ENCODE assay signal across 23 mouse cellular contexts in the genomic region with DNA sequence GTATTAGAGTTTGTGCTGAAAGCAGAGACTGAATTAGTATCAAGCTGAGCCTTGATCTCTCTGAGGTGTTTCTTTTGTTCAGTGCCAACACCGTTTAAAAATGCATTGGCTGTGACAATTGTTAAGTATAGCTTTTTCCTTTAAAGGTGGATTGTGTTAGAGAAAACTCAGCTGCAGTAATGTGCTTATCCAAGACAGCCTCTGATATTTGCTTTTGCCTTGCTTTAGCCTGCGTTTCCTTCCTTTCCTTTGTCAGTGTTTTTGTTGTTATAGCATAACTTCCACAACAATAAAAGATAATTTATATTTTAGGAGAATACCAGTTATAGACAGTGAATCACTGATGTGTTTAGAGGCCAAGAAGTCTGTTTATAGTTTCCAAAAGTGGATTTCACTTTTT.
"Had no signal": no experiment of that assay in that cellular context is flagged by ENCODE, and none has a peak within 500 bp of the region (broad histone marks: within the 10 kb centered on the region; RNA-seq: fewer than 3 reads in every experiment).

No protein-coding gene starts in this region.

- H3K9me3 ChIP-seq: limb, embryonic 10.5 days; limb, embryonic 13.5 days; liver, embryonic 12.5 days; liver, embryonic 15.5 days; lung, embryonic 15.5 days; midbrain, embryonic 12.5 days; neural tube, embryonic 13.5 days; stomach, embryonic 15.5 days had no signal

- H3K4me3 ChIP-seq: layer of hippocampus, adult 2 months; limb, embryonic 10.5 days; limb, embryonic 13.5 days; liver, embryonic 12.5 days; liver, embryonic 15.5 days; lung, embryonic 15.5 days; midbrain, embryonic 12.5 days; myocyte; neural tube, embryonic 13.5 days; stomach, embryonic 15.5 days had no signal

- H3K27me3 ChIP-seq: limb, embryonic 13.5 days; liver, embryonic 12.5 days; liver, embryonic 15.5 days; lung, embryonic 15.5 days; midbrain, embryonic 12.5 days; neural tube, embryonic 13.5 days; stomach, embryonic 15.5 days had no signal

- DNase-seq: kidney, adult 11 months; kidney, adult 8-10 months; kidney, postnatal 25 days; layer of hippocampus, adult 9-11 months; liver; lung, adult 18-20 months; lung, postnatal 14 days; lung, postnatal 4 days; retina, postnatal 1 day; right cerebral cortex, postnatal 25 days; spleen, adult 18-20 months; thymus, adult 18-20 months; thymus, postnatal 36 days had no signal

- H3K27ac ChIP-seq: layer of hippocampus, adult 2 months; limb, embryonic 10.5 days; limb, embryonic 13.5 days; liver, embryonic 12.5 days; liver, embryonic 15.5 days; lung, embryonic 15.5 days; midbrain, embryonic 12.5 days; neural tube, embryonic 13.5 days; stomach, embryonic 15.5 days had no signal

- H3K4me2 ChIP-seq: limb, embryonic 13.5 days; liver, embryonic 12.5 days; liver, embryonic 15.5 days; lung, embryonic 15.5 days; midbrain, embryonic 12.5 days; neural tube, embryonic 13.5 days; stomach, embryonic 15.5 days had no signal

- H3K36me3 ChIP-seq: limb, embryonic 10.5 days; limb, embryonic 13.5 days; liver, embryonic 12.5 days; liver, embryonic 15.5 days; lung, embryonic 15.5 days; midbrain, embryonic 12.5 days; neural tube, embryonic 13.5 days; stomach, embryonic 15.5 days had no signal

- H3K4me1 ChIP-seq: limb, embryonic 10.5 days; limb, embryonic 13.5 days; liver, embryonic 12.5 days; liver, embryonic 15.5 days; lung, embryonic 15.5 days; midbrain, embryonic 12.5 days; neural tube, embryonic 13.5 days; stomach, embryonic 15.5 days had no signal

- ATAC-seq: liver, embryonic 12.5 days had no signal

- H3K9ac ChIP-seq: limb, embryonic 13.5 days; liver, embryonic 12.5 days; liver, embryonic 15.5 days; lung, embryonic 15.5 days; midbrain, embryonic 12.5 days; neural tube, embryonic 13.5 days; stomach, embryonic 15.5 days had no signal
